Mouse (Mus musculus) hindbrain, embryonic 12.5 days (tissue): Measurements from ENCODE around the gene Sept9. TPM values are rescaled to one million over a fixed set of nuclear protein-coding genes. Genes with fewer than 3 reads are reported as not detected.

Experiments
- ATAC-seq: fragments of 200-750 bp; cut with Nextera tagmentation; 2 replicates; pipeline ENCODE4 v1.8.0; 2017; ENCODE audit warnings: moderate TSS enrichment; ENCODE audit not compliant: low FRiP score
- H3K27ac ChIP-seq: fragments of 300-500 bp; sonication (generic); 2 replicates; pipeline ENCODE4 v1.5.1; 2016; ENCODE audit warnings: mild to moderate bottlenecking
- H3K27me3 ChIP-seq: fragments of 300-500 bp; sonication (generic); 2 replicates; pipeline ENCODE4 v1.6.1; 2016; ENCODE audit warnings: mild to moderate bottlenecking
- H3K36me3 ChIP-seq: fragments of 300-500 bp; sonication (generic); 2 replicates; pipeline ENCODE4 v1.6.1; 2016; ENCODE audit warnings: mild to moderate bottlenecking
- H3K4me1 ChIP-seq: fragments of 300-500 bp; sonication (generic); 2 replicates; pipeline ENCODE4 v1.6.1; 2016
- H3K4me2 ChIP-seq: fragments of 300-500 bp; sonication (generic); replicated peaks from 2 replicates; pipeline ENCODE4 v1.6.1; 2016; ENCODE audit warnings: mild to moderate bottlenecking
- H3K4me3 ChIP-seq: fragments of 300-500 bp; sonication (generic); 2 replicates; pipeline ENCODE4 v1.5.1; 2016; ENCODE audit warnings: mild to moderate bottlenecking
- H3K9ac ChIP-seq: fragments of 300-500 bp; sonication (generic); 2 replicates; pipeline ENCODE4 v1.6.1; 2016; ENCODE audit warnings: mild to moderate bottlenecking, moderate library complexity
- H3K9me3 ChIP-seq: fragments of 300-500 bp; sonication (generic); replicated peaks from 2 replicates; pipeline ENCODE4 v1.6.1; 2016; ENCODE audit warnings: mild to moderate bottlenecking
- WGBS: fragments of 180-500 bp; shearing (Covaris S2); methylation state at CpG from one replicate; pipeline ENCODE4 v1.1.7; 2016; 5-methylcytosine and 5-hydroxymethylcytosine counted together
- polyA plus RNA-seq: library from polyadenylated mRNA; unstranded; fragments of >200 nt; fragmentation: Nextera tagmentation; extraction: Ambion mirVana; gene quantifications from 2 replicates; pipeline ENCODE4 v1.2.1, GENCODE M21; 2016

Gene Sept9
- polyA plus RNA-seq, 1 experiment from 2014 or later = 165 TPM

DNA sequence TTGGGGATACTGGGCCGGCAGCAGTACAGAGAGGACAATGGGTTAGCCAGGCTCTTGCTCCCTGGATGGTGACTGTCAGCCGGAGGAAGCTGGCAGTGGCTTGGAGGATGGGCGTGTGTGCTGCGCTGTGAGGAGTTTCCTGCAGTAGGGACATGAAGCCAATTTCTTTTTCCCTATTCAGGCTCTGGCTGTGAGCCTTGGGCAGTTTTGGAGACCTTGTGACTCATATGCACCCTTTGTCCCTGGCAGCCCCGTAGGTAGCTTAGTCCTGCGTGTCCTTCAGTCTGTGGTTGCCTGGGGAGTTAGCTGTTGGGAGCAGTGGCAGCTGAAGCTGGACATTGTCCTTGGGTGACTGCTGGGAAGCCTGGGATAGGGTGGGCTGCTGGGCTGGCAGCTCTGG is 76.5 kb downstream of the Sept9 start:
- Histone ChIP-seq H3K9me3 (no peaks in the 10 kb centered on the region), H3K27me3 (no peaks in the 10 kb centered on the region), H3K4me3 (no peak overlapping the region), H3K36me3 (no peaks in the 10 kb centered on the region), H3K4me1 (peaks cover 71% of the 10 kb centered on the region), H3K27ac (0 out of 2 replicates have a peak overlapping the region, but pooled peaks have one; percentile 24), H3K4me2 (no peak overlapping the region), H3K9ac (no peak overlapping the region)
- WGBS = 32% methylated on average over 6 of the region's 6 CpGs
- no peak for ATAC-seq

DNA sequence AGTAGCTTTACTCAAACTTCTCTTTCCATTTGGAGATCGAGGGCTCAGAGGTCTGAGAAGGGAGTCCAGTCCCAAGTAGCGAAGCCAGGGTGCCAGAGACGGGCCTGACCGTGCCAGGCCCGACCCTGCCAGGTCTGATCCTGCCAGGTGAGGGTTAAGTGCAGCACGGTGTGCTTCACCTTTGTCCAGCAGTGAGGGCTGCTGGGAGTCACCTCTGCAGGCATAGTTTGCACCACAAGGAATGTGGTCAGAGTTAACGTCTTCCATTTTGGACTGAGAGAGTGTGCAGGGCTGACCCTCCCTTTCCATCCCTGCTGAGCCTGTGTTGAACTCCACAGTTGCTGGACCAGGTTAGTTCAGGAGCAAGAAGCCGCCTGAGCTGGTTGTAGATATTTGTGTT is 77.5 kb downstream of the Sept9 start:
- no peaks in the 10 kb centered on the region for H3K9me3 ChIP-seq
- peaks cover 80% of the 10 kb centered on the region for H3K4me1 ChIP-seq
- H3K4me2 ChIP-seq = no peak overlapping the region
- no peak overlapping the region for H3K9ac ChIP-seq
- no peaks in the 10 kb centered on the region for H3K36me3 ChIP-seq
- no peak for ATAC-seq
- no peak overlapping the region for H3K4me3 ChIP-seq
- 66% methylated on average over 8 of the region's 8 CpGs for WGBS
- H3K27me3 ChIP-seq = no peaks in the 10 kb centered on the region
- no peak overlapping the region for H3K27ac ChIP-seq

DNA sequence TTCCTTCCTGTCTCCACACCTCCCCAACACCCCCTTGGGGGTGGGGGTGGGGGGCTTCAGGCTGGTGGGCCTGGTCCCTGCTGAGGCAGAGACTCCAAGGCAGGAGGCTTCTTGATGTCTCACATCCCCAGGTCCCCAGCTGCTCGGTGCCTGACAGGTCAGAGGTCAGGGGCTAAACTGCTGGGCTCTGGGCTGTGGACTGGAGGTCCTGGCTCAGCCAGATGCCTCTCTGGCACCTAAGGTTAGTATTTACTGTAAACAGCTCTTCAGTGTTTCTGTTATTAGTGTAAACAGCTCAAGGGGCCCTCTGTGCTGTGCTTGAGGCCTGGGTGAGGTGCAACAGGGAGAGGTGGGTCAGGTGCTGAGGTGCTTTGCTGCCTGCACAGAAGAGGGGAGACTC is 78.7 kb downstream of the Sept9 start:
- 12% methylated on average over 1 of the region's 1 CpGs for WGBS
- Histone ChIP-seq H3K4me2 (no peak overlapping the region), H3K27ac (no peak overlapping the region), H3K9ac (no peak overlapping the region), H3K27me3 (no peaks in the 10 kb centered on the region), H3K36me3 (no peaks in the 10 kb centered on the region), H3K9me3 (no peaks in the 10 kb centered on the region), H3K4me1 (peaks cover 87% of the 10 kb centered on the region), H3K4me3 (no peak overlapping the region)
- ATAC-seq = no peak

DNA sequence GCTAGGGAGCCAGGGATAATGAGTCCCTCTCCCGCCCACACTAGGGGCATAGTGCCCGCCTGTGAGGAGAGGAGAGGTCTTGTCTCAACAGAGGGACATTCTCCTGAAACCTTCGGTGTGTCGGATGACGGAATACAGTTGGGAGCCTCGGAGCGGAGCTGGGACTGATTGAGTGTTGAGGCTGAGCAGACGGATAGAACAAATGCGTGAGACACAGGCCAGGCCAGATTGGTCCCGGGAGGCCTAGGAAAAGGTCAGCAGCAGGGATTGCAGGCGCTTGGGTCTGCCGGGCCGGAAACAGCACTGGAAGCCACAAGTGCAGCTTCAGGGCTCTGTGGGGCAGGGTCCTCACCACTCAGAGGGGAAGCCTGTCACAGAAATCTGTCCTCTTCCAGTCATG is 79.1 kb downstream of the Sept9 start:
- Histone ChIP-seq H3K27me3 (no peaks in the 10 kb centered on the region), H3K27ac (no peak overlapping the region), H3K4me1 (peaks cover 87% of the 10 kb centered on the region), H3K36me3 (no peaks in the 10 kb centered on the region), H3K9ac (no peak overlapping the region; the same call in 1 of the 2 replicates), H3K4me3 (no peak overlapping the region), H3K4me2 (0 out of 2 replicates have a peak overlapping the region, but pooled peaks have one; percentile 1), H3K9me3 (no peaks in the 10 kb centered on the region)
- 37% methylated on average over 13 of the region's 13 CpGs for WGBS
- no peak for ATAC-seq

DNA sequence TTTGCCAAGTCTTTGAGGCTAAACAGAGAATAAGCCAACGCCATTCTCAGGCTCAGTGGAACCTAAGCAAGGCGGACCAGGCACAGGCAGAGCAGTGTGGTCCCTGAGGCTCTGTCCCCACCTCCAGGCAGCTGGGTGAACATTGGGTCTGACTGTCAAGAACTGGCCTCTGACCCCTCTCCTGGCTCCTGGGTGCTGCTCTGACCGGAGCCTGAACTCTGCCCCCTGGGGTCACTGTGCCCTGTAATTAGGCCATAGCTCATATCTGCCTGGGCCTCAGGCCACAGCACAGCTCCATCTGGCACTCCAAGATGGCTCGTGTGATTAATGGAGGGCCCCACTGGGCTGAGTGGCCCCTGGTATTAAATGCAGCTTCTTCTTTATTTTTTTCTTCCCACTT is 80.5 kb downstream of the Sept9 start:
- 42% methylated on average over 4 of the region's 4 CpGs for WGBS

DNA sequence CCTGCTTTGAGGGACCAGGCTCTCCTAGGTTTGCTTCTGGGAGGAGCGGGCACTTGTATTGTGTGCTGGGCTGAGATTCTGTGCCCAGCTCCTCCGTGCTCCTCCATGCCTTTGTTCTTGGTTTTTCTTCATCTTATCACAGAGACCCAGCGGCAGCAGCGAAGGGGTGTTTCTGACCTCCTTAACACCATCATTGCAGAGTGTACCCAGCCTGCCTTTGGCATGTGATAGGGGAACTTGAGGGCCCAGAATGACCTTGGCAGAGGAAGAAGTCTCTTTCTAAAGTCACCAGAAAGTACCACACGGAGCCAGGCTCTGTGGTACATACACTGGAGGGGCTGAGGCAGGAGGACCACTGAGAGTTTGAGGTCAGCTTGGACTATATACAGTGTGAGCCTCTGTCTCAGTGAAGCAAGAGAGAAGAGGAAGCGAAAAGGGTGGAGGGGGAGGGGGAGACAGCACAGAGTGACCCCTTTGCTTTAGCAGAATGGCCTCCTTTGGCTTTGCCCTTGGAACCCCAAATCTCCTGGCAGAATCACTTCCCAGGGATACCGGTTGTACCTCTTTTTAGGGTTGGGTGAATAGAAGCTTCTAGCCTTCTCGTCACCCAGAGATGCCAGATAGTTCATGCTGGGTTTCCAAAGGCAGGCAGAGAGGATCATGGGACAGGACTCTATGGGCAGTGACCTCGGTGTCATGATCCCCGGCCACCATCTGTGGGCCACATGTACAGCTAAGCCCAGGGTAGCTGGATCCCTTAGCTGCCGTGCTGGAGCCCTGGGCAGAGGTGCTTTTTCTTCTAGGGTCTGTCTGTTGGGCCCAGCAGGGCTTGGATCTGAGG is 83.8 kb downstream of the Sept9 start:
- peaks cover 79% of the 10 kb centered on the region for H3K4me1 ChIP-seq
- H3K4me3 ChIP-seq = no peak overlapping the region
- no peak overlapping the region for H3K9ac ChIP-seq
- no peaks in the 10 kb centered on the region for H3K36me3 ChIP-seq
- H3K9me3 ChIP-seq = no peaks in the 10 kb centered on the region
- peak overlapping the region; percentile 31; the same call in 1 of the 2 replicates for H3K27ac ChIP-seq
- H3K27me3 ChIP-seq = no peaks in the 10 kb centered on the region
- WGBS = 67% methylated on average over 11 of the region's 11 CpGs
- no peak overlapping the region for H3K4me2 ChIP-seq
- ATAC-seq = no peak

More for the DNA sequence above, 80.5 kb downstream of the Sept9 start:
- Histone ChIP-seq H3K27me3 (no peaks in the 10 kb centered on the region), H3K9ac (no peak overlapping the region), H3K4me1 (peaks cover 87% of the 10 kb centered on the region), H3K4me2 (no peak overlapping the region), H3K27ac (no peak overlapping the region), H3K4me3 (no peak overlapping the region), H3K9me3 (no peaks in the 10 kb centered on the region), H3K36me3 (no peaks in the 10 kb centered on the region)
- no peak for ATAC-seq

DNA sequence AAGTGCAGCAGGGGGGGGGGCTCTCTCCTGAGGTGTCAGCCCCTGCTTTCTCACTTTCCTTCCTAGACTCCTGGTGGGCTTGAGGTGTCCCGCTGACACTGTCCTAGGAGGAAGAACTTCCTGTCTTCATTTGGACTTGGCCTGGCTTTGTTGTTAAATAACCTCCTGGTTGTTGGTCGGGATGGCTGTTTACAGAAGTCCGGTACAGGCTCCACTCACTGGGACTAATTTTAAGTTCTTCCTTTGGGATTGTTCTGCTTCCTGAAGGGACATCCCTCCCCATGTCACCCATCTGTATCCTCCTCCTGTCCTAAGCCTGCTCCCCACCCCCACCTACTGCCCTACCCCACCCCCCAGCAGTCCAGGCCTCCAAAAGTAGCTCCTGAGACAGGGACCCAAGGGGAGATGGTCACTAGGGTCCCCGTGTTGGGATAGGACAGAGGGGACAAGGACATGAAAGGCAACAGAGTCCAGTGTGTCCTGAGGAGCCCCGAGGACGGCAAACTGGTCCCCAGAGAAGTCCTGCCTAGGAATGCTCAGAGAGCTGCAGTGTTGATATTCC is 84.5 kb downstream of the Sept9 start:
- no peaks in the 10 kb centered on the region for H3K9me3 ChIP-seq
- H3K4me2 ChIP-seq = no peak overlapping the region
- H3K27me3 ChIP-seq = no peaks in the 10 kb centered on the region
- H3K9ac ChIP-seq = no peak overlapping the region
- no peak overlapping the region for H3K4me3 ChIP-seq
- no peaks in the 10 kb centered on the region for H3K36me3 ChIP-seq
- H3K4me1 ChIP-seq = peaks cover 76% of the 10 kb centered on the region
- ATAC-seq = no peak
- H3K27ac ChIP-seq = peak overlapping the region; percentile 83
- WGBS = 61% methylated on average over 6 of the region's 6 CpGs

DNA sequence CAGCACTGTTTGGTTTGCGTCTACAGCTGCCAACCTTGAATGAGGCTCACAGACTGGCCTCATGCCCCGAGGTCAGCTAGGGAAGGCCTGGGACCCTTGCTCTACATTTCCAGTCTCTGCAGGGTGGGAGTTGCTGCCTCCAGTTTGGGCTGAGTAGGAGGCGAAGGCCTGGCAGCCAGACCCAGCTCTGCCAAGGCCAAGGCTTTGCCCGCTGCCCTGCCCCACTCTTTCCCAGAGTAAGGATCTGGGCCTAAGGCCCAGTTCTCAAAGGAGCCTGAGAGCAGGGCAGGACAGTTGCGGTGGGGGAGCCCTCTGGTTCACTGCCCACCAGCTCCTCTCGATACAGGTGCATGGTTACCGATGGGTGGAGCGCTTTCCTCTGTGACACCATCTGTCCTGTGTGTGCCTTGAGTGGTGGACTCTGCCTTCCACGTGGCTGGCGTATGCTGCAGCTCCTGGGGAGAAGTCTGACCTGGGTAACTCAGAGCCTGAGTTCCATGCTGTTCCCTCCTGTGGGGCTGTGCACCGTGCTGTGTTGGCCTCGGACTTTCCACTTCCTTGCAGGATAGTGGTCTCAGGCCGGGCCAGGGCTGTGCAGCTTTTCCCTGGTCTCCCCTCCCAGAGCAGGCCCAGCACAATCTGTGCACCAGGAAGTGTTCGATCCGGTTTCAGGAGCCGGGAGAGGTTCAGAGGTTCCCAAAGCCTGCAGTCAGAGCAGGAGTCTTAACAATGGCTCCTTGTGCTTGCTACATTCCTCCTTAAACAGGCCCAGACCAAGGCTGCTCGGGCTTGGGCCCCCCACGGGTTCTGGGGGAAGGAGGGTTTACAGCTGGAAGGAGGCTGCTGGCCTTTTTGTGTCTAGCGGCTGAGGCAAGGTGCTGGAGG is 85.5 kb downstream of the Sept9 start:
- H3K9me3 ChIP-seq = no peaks in the 10 kb centered on the region
- peaks cover 68% of the 10 kb centered on the region for H3K4me1 ChIP-seq
- peak overlapping the region; percentile 20; the same call in 1 of the 2 replicates for H3K9ac ChIP-seq
- no peaks in the 10 kb centered on the region for H3K36me3 ChIP-seq
- peak overlapping the region; percentile 83 for H3K27ac ChIP-seq
- peak; percentile 39 for ATAC-seq
- peak overlapping the region; percentile 11 for H3K4me2 ChIP-seq
- no peak overlapping the region for H3K4me3 ChIP-seq
- H3K27me3 ChIP-seq = no peaks in the 10 kb centered on the region
- 35% methylated on average over 19 of the region's 19 CpGs for WGBS

DNA sequence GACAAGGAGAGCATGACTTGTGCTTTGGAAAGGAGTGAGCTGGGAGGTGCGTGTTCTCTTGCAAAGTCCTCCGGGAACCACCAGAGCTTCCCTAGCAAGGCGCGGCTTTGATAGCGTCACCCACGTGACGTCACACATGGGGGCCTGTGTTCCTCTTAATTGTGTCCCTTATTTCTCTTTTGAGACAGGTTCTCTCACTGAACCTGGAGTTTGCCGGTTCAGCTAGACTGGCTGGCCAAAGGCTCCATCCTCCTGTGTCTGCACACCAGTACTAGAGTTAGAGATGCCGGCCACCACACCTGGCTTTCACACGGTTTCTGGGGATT is 86.1 kb downstream of the Sept9 start:
- H3K9me3 ChIP-seq = no peaks in the 10 kb centered on the region
- peak overlapping the region; percentile 11; the same call in 1 of the 2 replicates for H3K4me2 ChIP-seq
- no peak overlapping the region for H3K4me3 ChIP-seq
- H3K36me3 ChIP-seq = peaks cover 2% of the 10 kb centered on the region
- peak overlapping the region; percentile 83 for H3K27ac ChIP-seq
- H3K4me1 ChIP-seq = peaks cover 61% of the 10 kb centered on the region
- H3K27me3 ChIP-seq = no peaks in the 10 kb centered on the region
- no peak for ATAC-seq
- WGBS = 48% methylated on average over 10 of the region's 10 CpGs
- H3K9ac ChIP-seq = no peak overlapping the region

DNA sequence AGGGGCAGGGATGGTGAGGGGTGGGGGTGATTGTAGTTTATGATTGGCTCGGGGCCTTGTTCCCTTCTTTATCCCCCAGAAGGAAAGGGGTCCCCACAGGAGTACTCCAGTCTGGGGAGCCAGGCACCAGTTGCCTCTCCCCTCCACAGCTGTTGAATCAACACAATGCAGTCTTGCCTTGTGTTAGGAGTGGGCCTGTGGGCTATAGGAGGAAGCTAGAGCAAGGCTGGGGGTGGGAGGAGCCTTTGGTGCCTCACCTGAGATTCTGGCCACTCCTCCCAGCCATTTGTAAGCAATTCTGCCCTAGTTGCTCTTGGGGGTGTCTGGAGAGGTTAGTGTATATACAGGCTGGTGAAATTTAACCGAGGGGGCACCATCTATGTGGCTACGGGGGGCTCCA is 88.3 kb downstream of the Sept9 start:
- Histone ChIP-seq H3K36me3 (peaks cover 22% of the 10 kb centered on the region), H3K4me2 (no peak overlapping the region), H3K4me3 (no peak overlapping the region), H3K9ac (no peak overlapping the region), H3K27me3 (no peaks in the 10 kb centered on the region), H3K27ac (no peak overlapping the region), H3K4me1 (peaks cover 43% of the 10 kb centered on the region), H3K9me3 (no peaks in the 10 kb centered on the region)
- ATAC-seq = no peak
- WGBS = 87% methylated on average over 3 of the region's 3 CpGs

DNA sequence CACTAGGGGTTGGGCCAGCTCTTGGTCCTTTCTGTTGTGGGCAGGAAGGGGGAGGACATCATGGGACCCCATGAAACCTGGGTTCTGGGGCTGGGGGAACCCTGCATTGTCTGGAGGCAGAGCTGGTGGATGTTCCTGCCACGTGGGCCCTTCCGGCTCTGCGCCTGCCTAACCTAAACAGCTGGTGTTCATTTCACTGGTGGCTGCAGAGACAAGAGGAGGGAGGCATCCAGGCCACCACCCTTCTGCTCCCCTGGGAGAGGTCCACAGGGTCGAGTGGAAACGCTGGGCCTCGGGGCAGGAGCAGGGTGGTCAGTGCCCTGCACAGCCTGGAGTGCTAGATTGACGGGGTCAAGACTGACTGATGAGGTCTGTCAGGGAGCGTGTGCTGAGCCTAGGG is 89.3 kb downstream of the Sept9 start:
- WGBS = 61% methylated on average over 8 of the region's 8 CpGs
- Histone ChIP-seq H3K4me2 (no peak overlapping the region), H3K9ac (no peak overlapping the region), H3K27me3 (no peaks in the 10 kb centered on the region), H3K36me3 (peaks cover 22% of the 10 kb centered on the region), H3K27ac (no peak overlapping the region), H3K9me3 (no peaks in the 10 kb centered on the region), H3K4me3 (no peak overlapping the region), H3K4me1 (peaks cover 33% of the 10 kb centered on the region)
- no peak for ATAC-seq
